Mouse (Mus musculus): ENCODE measurements at regions not wholly inside any gene's neighbourhood (a gene's known extent, or its start where the extent isn't known, plus 50 kb on each side); places are given as distances from the start of the nearest gene placed in this dataset.

- no peak for DNase-seq (ENCODE audit: low spot score)
Measured at GRCm38 (mm10) chr1:99237214-99237613, 535.4 kb upstream of the Cntnap5b start.

- DNase-seq (ENCODE audit: low spot score), result peak; percentile 13
Measured at GRCm38 (mm10) chr1:99285612-99286011, 487.0 kb upstream of the Cntnap5b start.

- no peak for DNase-seq (ENCODE audit: low spot score)
Measured at GRCm38 (mm10) chr1:99287834-99288233, 484.7 kb upstream of the Cntnap5b start.

GRCm38 (mm10) chr1:99299139-99299538 is 473.4 kb upstream of the Cntnap5b start:
- no peak for DNase-seq (ENCODE audit: low spot score)

- no peak for DNase-seq (ENCODE audit: low spot score)
Measured at GRCm38 (mm10) chr1:99317043-99317709, 455.4 kb upstream of the Cntnap5b start.

GRCm38 (mm10) chr1:99317710-99318066 is 454.9 kb upstream of the Cntnap5b start:
- no peak for DNase-seq (ENCODE audit: low spot score)

Measured in layer of hippocampus, adult 9-10 months (tissue).